Mouse (Mus musculus): Measurements from ENCODE around the gene Trip6. TPM values are rescaled to one million over a fixed set of nuclear protein-coding genes. Genes with fewer than 3 reads are reported as not detected.
A peak's percentile ranks its signal among the peaks of the same experiment; 100 is the strongest.

Gene Trip6
- polyA plus RNA-seq, 1 experiment from 2014 or later, result 9.2 TPM

GRCm38 (mm10) chr5:137317361-137317760, 3.2 kb upstream of the Trip6 start:
- no peak overlapping the region for H3K4me3 ChIP-seq (ENCODE audit: low read depth, low read length)
- no peak overlapping the region for H3K27ac ChIP-seq (ENCODE audit: low read depth)
- 59% methylated on average over 8 of the region's 8 CpGs for WGBS (ENCODE audit: insufficient replicate concordance)
- H3K27me3 ChIP-seq (ENCODE audit: insufficient read depth, low read length), result no peaks in the 10 kb centered on the region
- H3K9ac ChIP-seq (replicated peaks), result no peak overlapping the region
- no peaks in the 10 kb centered on the region for H3K9me3 ChIP-seq (ENCODE audit: low read length)
- ATAC-seq (no peak), DNase-seq (no peak)
- TF ChIP-seq EP300 (IDR thresholded peaks at IDR 0.05; ENCODE audit: low read depth), result peak; percentile 45; the same call in 1 of the 2 replicates
- TF ChIP-seq CTCF (IDR thresholded peaks at IDR 0.05; ENCODE audit: low read depth), result no peak
- H3K4me2 ChIP-seq (ENCODE audit: low read depth, low read length), result no peak overlapping the region
- H3K36me3 ChIP-seq (replicated peaks; ENCODE audit: insufficient read depth, low read length), result peaks cover 4% of the 10 kb centered on the region; the same call in 1 of the 2 replicates
- H3K4me1 ChIP-seq (ENCODE audit: insufficient read depth), result peaks cover 25% of the 10 kb centered on the region

DNA sequence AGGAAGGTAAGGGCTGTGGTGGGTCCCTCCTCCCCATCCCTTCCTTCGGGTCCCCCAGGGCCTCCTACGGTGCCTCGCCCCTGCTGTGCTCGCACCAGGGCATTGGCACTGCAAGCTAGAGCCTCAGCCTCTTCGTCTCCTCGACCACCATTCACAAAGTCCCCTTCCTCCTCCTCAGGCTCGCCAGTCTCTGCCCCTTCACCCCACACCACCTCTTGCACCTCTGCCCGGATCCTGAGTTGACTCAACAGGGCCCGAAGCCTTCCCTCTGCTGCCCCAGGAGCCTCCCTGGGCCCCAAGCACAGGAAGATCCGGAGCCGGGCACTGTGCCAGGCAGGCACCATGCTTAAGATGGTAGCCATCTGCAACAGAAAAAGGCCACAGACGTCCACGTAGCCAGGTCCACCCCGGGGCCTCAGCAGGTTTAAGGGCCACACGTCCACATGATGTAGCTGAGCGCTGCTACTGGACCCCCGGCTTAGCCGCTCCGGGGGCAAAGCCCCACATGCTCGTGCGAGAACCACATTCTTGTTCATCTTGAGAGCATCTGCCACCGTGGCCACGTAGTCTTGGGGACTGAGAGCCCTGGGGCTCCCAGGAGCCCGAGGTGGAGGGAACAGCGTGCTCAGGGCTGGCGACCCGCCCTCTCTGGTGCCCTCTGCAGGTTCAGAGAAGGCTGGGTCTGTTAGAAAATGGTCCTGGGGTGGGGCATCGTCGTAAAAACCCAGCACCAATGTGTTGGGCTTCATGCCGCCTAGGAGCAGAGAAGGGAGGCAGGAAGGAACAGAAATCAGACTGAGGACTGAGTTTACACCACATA, 1.1 kb upstream of the Trip6 start:
- H3K36me3 ChIP-seq (replicated peaks; ENCODE audit: insufficient read depth, low read length), result peaks cover 9% of the 10 kb centered on the region; the same call in 1 of the 2 replicates
- H3K9me3 ChIP-seq (ENCODE audit: low read length), result no peaks in the 10 kb centered on the region
- no peak overlapping the region for H3K4me2 ChIP-seq (ENCODE audit: low read depth, low read length)
- ATAC-seq (peak; percentile 52; the same call in 1 of the 2 replicates), DNase-seq (peak; percentile 61)
- H3K4me1 ChIP-seq (ENCODE audit: insufficient read depth), result peaks cover 25% of the 10 kb centered on the region
- no peak for TF ChIP-seq EP300 (IDR thresholded peaks at IDR 0.05; ENCODE audit: low read depth)
- peak; percentile 72 for TF ChIP-seq CTCF (IDR thresholded peaks at IDR 0.05; ENCODE audit: low read depth)
- H3K4me3 ChIP-seq (ENCODE audit: low read depth, low read length), result no peak overlapping the region
- H3K27ac ChIP-seq (ENCODE audit: low read depth), result no peak overlapping the region
- no peak overlapping the region; the same call in 1 of the 2 replicates for H3K9ac ChIP-seq (replicated peaks)
- H3K27me3 ChIP-seq (ENCODE audit: insufficient read depth, low read length), result no peaks in the 10 kb centered on the region
- WGBS (ENCODE audit: insufficient replicate concordance), result 51% methylated on average over 30 of the region's 30 CpGs

- DNase-seq, result no peak
- WGBS (ENCODE audit: insufficient replicate concordance), result 6% methylated on average over 22 of the region's 22 CpGs
- no peaks in the 10 kb centered on the region for H3K27me3 ChIP-seq (ENCODE audit: insufficient read depth, low read length)
Measured at GRCm38 (mm10) chr5:137313466-137314192, 575 bp downstream of the Trip6 start.

DNA sequence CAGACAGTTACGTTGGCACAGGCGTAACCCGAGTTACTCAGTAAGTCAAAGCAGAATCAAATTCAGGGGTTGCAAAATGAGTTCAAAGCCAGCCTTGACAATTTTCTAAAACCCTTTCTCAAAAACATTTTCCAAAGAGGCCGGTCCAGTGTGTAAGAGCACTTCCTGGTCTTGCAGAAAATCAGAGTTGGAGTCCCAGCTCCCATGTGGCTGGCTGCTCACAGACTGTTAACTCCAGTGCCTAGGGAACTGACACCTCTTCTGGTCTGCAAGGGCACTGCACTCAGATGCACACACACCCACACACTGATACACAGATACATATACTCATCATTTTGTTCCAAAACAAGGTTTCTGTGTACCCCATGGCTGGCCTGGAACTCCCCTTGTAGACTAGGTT, 5.8 kb downstream of the Trip6 start:
- H3K4me1 ChIP-seq (ENCODE audit: insufficient read depth), result peaks cover 32% of the 10 kb centered on the region
- ATAC-seq (no peak), DNase-seq (peak; percentile 11)
- WGBS (ENCODE audit: insufficient replicate concordance), result 94% methylated on average over 4 of the region's 4 CpGs
- peaks cover 37% of the 10 kb centered on the region for H3K36me3 ChIP-seq (replicated peaks; ENCODE audit: insufficient read depth, low read length)
- peak overlapping the region; percentile 74 for H3K4me2 ChIP-seq (ENCODE audit: low read depth, low read length)
- H3K27me3 ChIP-seq (ENCODE audit: insufficient read depth, low read length), result no peaks in the 10 kb centered on the region
- H3K27ac ChIP-seq (ENCODE audit: low read depth), result peak overlapping the region; percentile 97; the same call in 1 of the 2 replicates
- peak overlapping the region; percentile 95; the same call in 1 of the 2 replicates for H3K9ac ChIP-seq (replicated peaks)
- peak overlapping the region; percentile 85 for H3K4me3 ChIP-seq (ENCODE audit: low read depth, low read length)
- H3K9me3 ChIP-seq (ENCODE audit: low read length), result no peaks in the 10 kb centered on the region
- TF ChIP-seq EP300 (IDR thresholded peaks at IDR 0.05; ENCODE audit: low read depth) (no peak), CTCF (IDR thresholded peaks at IDR 0.05; ENCODE audit: low read depth) (0 out of 2 replicates have a peak, but pooled peaks have one; percentile 13)

More at GRCm38 (mm10) chr5:137313466-137314192, 575 bp downstream of the Trip6 start:
- peak overlapping the region; percentile 63 for H3K4me3 ChIP-seq (ENCODE audit: low read depth, low read length)
- ATAC-seq, result peak; percentile 22
- H3K27ac ChIP-seq (ENCODE audit: low read depth), result peak overlapping the region; percentile 68; the same call in 1 of the 2 replicates
- H3K4me1 ChIP-seq (ENCODE audit: insufficient read depth), result peaks cover 23% of the 10 kb centered on the region
- H3K9me3 ChIP-seq (ENCODE audit: low read length), result no peaks in the 10 kb centered on the region
- H3K4me2 ChIP-seq (ENCODE audit: low read depth, low read length), result peak overlapping the region; percentile 88
- peak overlapping the region; percentile 76 for H3K9ac ChIP-seq (replicated peaks)
- H3K36me3 ChIP-seq (replicated peaks; ENCODE audit: insufficient read depth, low read length), result peaks cover 20% of the 10 kb centered on the region
- TF ChIP-seq EP300 (IDR thresholded peaks at IDR 0.05; ENCODE audit: low read depth) (no peak), CTCF (IDR thresholded peaks at IDR 0.05; ENCODE audit: low read depth) (no peak)

DNA sequence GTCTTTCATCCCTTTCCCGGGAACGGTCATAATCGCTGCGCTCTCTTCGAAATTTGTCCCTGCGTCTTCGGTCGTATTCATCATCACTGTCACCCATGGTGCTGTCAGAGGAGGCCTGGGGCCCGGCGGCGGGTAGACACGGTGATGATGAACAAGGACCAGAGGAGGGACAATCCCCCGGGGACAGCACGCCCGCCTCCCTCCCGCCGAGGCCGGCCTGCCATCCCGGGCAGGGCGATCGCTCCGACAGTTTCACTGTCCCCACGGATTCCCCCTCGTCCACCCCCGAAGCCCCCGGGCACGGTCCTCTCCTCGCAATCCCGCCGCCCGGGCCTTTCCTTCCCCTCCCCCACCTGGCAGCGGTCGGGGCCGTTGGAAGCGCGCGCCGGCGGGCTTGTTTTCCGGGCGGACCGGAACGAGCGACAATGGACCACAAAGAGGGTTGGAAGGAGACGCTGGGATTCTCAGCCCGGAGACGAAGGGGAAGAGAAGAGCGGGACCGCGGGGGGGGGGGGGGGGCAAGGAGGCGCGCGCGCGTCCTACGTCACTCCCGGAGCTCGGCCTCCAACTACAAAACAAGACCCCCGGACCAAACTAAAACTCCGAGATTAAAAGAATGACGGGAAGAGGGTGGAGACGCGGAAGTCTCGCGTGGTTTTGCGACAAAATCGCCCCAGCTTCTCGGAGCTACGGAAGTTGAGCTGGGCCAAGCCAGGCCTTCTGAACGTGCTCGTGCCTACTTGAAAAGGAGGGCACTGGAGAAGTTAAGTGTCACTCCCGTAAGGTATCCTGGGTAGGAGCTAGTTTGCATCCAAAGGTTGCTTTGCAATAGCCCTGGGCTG, 6.9 kb downstream of the Trip6 start, which contains the start of gene Srrt:
Srrt (minus strand) TSS at position 604 of the 842 bp plus-strand sequence.
- Histone ChIP-seq H3K27ac (ENCODE audit: low read depth) (peak within 1 kb of the TSS; percentile 97), H3K9ac (replicated peaks) (peak within 1 kb of the TSS; percentile 95), H3K4me1 (ENCODE audit: insufficient read depth) (peaks cover 24% of the 10 kb centered on the region), H3K27me3 (ENCODE audit: insufficient read depth, low read length) (no peaks in the 10 kb centered on the region), H3K4me3 (ENCODE audit: low read depth, low read length) (peak within 1 kb of the TSS; percentile 85), H3K9me3 (ENCODE audit: low read length) (no peaks in the 10 kb centered on the region), H3K36me3 (replicated peaks; ENCODE audit: insufficient read depth, low read length) (peaks cover 48% of the 10 kb centered on the region), H3K4me2 (ENCODE audit: low read depth, low read length) (peak within 1 kb of the TSS; percentile 74)
- DNase-seq, result peak; percentile 92
- TF ChIP-seq EP300 (IDR thresholded peaks at IDR 0.05; ENCODE audit: low read depth), result peak; percentile 85
- TF ChIP-seq CTCF (IDR thresholded peaks at IDR 0.05; ENCODE audit: low read depth), result no peak
- WGBS (ENCODE audit: insufficient replicate concordance), result under 1% methylated on average over 56 of the region's 72 CpGs
- peak; percentile 92 for ATAC-seq
